Mouse (Mus musculus) heart, adult 2 months (tissue): ENCODE measurements around the gene Tnfrsf4.

Experiments used
- CTCF ChIP-seq: fragments of 200-600 bp; IDR thresholded peaks from 2 replicates; pipeline ENCODE4 v1.8.1; 2022; ENCODE audit warnings: antibody characterized with exemption, mild to moderate bottlenecking, moderate library complexity
- EP300 ChIP-seq: fragments of 200-500 bp; IDR thresholded peaks from 2 replicates; pipeline ENCODE4 v1.6.1; 2011; ENCODE audit warnings: low read depth, low read length, control low read depth; ENCODE audit not compliant: insufficient read depth
- POLR2A ChIP-seq: fragments of 200-500 bp; IDR thresholded peaks from 2 replicates; pipeline ENCODE4 v1.6.1; 2011; ENCODE audit warnings: mild to moderate bottlenecking, low read depth, low read length, control low read depth; ENCODE audit not compliant: insufficient read depth

- TF ChIP-seq CTCF (no peak), POLR2A (no peak), EP300 (no peak)
These were observed 36.8 kb downstream of the Tnfrsf4 start for GRCm38 (mm10) chr4:156050391-156050980.
